Mouse (Mus musculus) ES-Bruce4 (cell line): ENCODE measurements around the gene Cd4.

Source experiments
- CTCF ChIP-seq: IDR thresholded peaks from one replicate; pipeline ENCODE4 v1.8.1; 2011; ENCODE audit warnings: low read depth, low read length
- EP300 ChIP-seq: IDR thresholded peaks from 2 replicates; pipeline ENCODE4 v1.6.1; 2011; ENCODE audit warnings: low read depth, low read length; ENCODE audit not compliant: insufficient read depth
- POLR2A ChIP-seq: IDR thresholded peaks from one replicate; pipeline ENCODE4 v1.8.1; 2011; ENCODE audit warnings: low read length; ENCODE audit not compliant: insufficient read depth

DNA sequence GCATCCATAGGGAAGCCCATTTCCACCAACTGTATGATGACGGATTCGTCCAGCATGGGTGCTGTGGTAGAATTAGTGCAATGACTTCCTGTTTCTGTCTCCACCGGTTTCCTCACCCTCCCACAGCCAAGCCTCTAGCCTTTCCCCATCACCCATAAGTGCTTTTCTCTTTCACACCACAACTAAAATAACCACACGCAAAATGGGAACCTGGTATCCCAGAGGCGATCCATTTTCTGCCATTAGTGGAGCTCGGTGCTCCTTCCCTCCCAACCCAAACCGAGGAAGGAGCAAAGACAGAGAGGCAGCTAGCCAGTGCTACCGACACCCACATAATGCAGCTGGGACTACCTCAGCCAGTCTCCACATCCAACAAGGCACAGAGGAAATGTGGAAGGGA lies 70.0 kb downstream of the Cd4 start:
- no peak for TF ChIP-seq CTCF
- TF ChIP-seq POLR2A, result no peak
- no peak for TF ChIP-seq EP300
